Comparison of ENCODE assay signal across 18 mouse cellular contexts in the genomic region with DNA sequence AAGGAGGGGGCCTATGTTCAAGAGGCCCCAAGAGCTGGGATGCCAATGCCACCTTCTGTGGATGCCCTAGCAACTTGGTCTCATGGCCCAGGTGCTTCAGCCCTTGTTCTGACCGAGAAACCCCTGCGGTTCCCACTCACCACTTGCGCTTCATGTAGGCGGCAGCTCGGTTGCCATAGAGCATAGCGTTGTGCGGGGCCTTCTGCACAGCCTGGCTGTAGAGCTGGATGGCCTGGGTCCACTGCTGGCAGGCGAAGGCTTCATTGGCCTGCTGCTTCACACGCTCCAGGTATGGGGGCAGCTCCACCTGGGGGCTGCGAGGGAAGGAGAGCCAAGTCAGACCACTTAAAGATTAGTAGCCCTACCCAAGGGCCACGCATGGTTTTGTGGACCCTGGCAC. TPM values are rescaled to one million over a fixed set of nuclear protein-coding genes. Genes with fewer than 3 reads are reported as not detected.
DNase-seq lines count a peak whose midpoint lies in the region; ATAC-seq lines count a peak whose summit lies in the region.
"Had no signal": no experiment of that assay in that cellular context is flagged by ENCODE, and none has a peak within 500 bp of the region (broad histone marks: within the 10 kb centered on the region; RNA-seq: fewer than 3 reads in every experiment).

No protein-coding gene starts in this region.

- ATAC-seq in hindbrain, embryonic 13.5 days (ENCODE audit: low FRiP score), result no peak
- no peak for ATAC-seq in hindbrain, embryonic 11.5 days (ENCODE audit: low FRiP score)
- ATAC-seq in neural tube, embryonic 14.5 days (ENCODE audit: low read depth), result no peak
- ATAC-seq in neural tube, embryonic 15.5 days (ENCODE audit: low FRiP score), result no peak
- ATAC-seq: intestine, embryonic 15.5 days had no signal

- H3K4me2 ChIP-seq in hindbrain, embryonic 13.5 days, result no peak overlapping the region
- H3K4me2 ChIP-seq in hindbrain, embryonic 11.5 days (replicated peaks; ENCODE audit: low read depth, low read length), result no peak overlapping the region
- H3K4me2 ChIP-seq in neural tube, embryonic 14.5 days (ENCODE audit: low read depth, low read length), result no peak overlapping the region
- H3K4me2 ChIP-seq in neural tube, embryonic 15.5 days, result no peak overlapping the region
- H3K4me2 ChIP-seq: heart, embryonic 13.5 days; intestine, embryonic 15.5 days; lung, embryonic 15.5 days had no signal

- WGBS in hindbrain, embryonic 13.5 days, result 90% methylated on average over 11 of the region's 11 CpGs
- 92% methylated on average over 11 of the region's 11 CpGs for WGBS in hindbrain, embryonic 11.5 days
- 90% methylated on average over 11 of the region's 11 CpGs for WGBS in neural tube, embryonic 14.5 days
- WGBS in neural tube, embryonic 15.5 days, result 87% methylated on average over 11 of the region's 11 CpGs

- H3K9ac ChIP-seq in hindbrain, embryonic 13.5 days, result peak overlapping the region; percentile 36; the same call in 1 of the 2 replicates
- no peak overlapping the region for H3K9ac ChIP-seq in hindbrain, embryonic 11.5 days (ENCODE audit: low read depth, low read length)
- H3K9ac ChIP-seq in neural tube, embryonic 14.5 days (replicated peaks; ENCODE audit: low read depth, low read length), result no peak overlapping the region
- no peak overlapping the region for H3K9ac ChIP-seq in neural tube, embryonic 15.5 days (replicated peaks)
- H3K9ac ChIP-seq: intestine, embryonic 15.5 days; liver, embryonic 14.5 days; lung, embryonic 15.5 days had no signal

- H3K27ac ChIP-seq in hindbrain, embryonic 13.5 days, result peak overlapping the region; percentile 83
- H3K27ac ChIP-seq in hindbrain, embryonic 11.5 days (ENCODE audit: low read depth, low read length), result no peak overlapping the region
- H3K27ac ChIP-seq in neural tube, embryonic 14.5 days (ENCODE audit: low read depth, low read length), result 0 out of 2 replicates have a peak overlapping the region, but pooled peaks have one; percentile 22
- no peak overlapping the region for H3K27ac ChIP-seq in neural tube, embryonic 15.5 days (replicated peaks)
- H3K27ac ChIP-seq: heart, embryonic 13.5 days; intestine, embryonic 15.5 days; liver, embryonic 14.5 days; lung, embryonic 15.5 days had no signal

- H3K36me3 ChIP-seq in hindbrain, embryonic 13.5 days, result peaks cover 61% of the 10 kb centered on the region
- 0 out of 2 replicates have a peak, but pooled peaks cover 3% of the 10 kb centered on the region for H3K36me3 ChIP-seq in hindbrain, embryonic 11.5 days (ENCODE audit: control insufficient read depth, insufficient read depth, low read length)
- peaks cover 35% of the 10 kb centered on the region for H3K36me3 ChIP-seq in neural tube, embryonic 14.5 days (ENCODE audit: control insufficient read depth, insufficient read depth, low read length)
- H3K36me3 ChIP-seq in neural tube, embryonic 15.5 days, result peaks cover 34% of the 10 kb centered on the region

- no peaks in the 10 kb centered on the region for H3K27me3 ChIP-seq in hindbrain, embryonic 13.5 days
- no peaks in the 10 kb centered on the region for H3K27me3 ChIP-seq in hindbrain, embryonic 11.5 days (ENCODE audit: control insufficient read depth, insufficient read depth, low read length)
- H3K27me3 ChIP-seq in neural tube, embryonic 14.5 days (ENCODE audit: control insufficient read depth, insufficient read depth, low read length), result no peaks in the 10 kb centered on the region
- no peaks in the 10 kb centered on the region for H3K27me3 ChIP-seq in neural tube, embryonic 15.5 days (replicated peaks)
- H3K27me3 ChIP-seq: heart, embryonic 13.5 days; intestine, embryonic 15.5 days; lung, embryonic 15.5 days had no signal

- DNase-seq in cerebellum, adult 9-11 months, result peak; percentile 56
- DNase-seq in cerebellum, postnatal 4 days (ENCODE audit: low spot score in 2 of 2), result no peak
- DNase-seq in hindbrain, embryonic 11.5 days (ENCODE audit: low spot score), result no peak
- no peak for DNase-seq in Muller cell, postnatal 12 days (ENCODE audit: inconsistent ontology term)
- DNase-seq: adrenal gland, postnatal 25 days; heart, postnatal 36 days; kidney, adult 9 months; kidney, postnatal 36 days; lung, postnatal 4 days; thymus, postnatal 25 days had no signal

- no peak overlapping the region for H3K4me3 ChIP-seq in hindbrain, embryonic 13.5 days
- no peak overlapping the region for H3K4me3 ChIP-seq in hindbrain, embryonic 11.5 days (ENCODE audit: low read depth, low read length)
- H3K4me3 ChIP-seq in neural tube, embryonic 14.5 days (ENCODE audit: low read depth, low read length), result no peak overlapping the region
- no peak overlapping the region for H3K4me3 ChIP-seq in neural tube, embryonic 15.5 days (replicated peaks)
- H3K4me3 ChIP-seq: heart, embryonic 13.5 days; intestine, embryonic 15.5 days; lung, embryonic 15.5 days had no signal

- no peaks in the 10 kb centered on the region for H3K9me3 ChIP-seq in hindbrain, embryonic 13.5 days
- no peaks in the 10 kb centered on the region for H3K9me3 ChIP-seq in hindbrain, embryonic 11.5 days (ENCODE audit: control insufficient read depth, low read length)
- no peaks in the 10 kb centered on the region for H3K9me3 ChIP-seq in neural tube, embryonic 14.5 days (ENCODE audit: control insufficient read depth, low read length)
- no peaks in the 10 kb centered on the region for H3K9me3 ChIP-seq in neural tube, embryonic 15.5 days (replicated peaks)
- H3K9me3 ChIP-seq: G1E; heart, embryonic 13.5 days; intestine, embryonic 15.5 days; lung, embryonic 15.5 days had no signal

- peaks cover 39% of the 10 kb centered on the region for H3K4me1 ChIP-seq in hindbrain, embryonic 13.5 days (replicated peaks)
- H3K4me1 ChIP-seq in hindbrain, embryonic 11.5 days (replicated peaks; ENCODE audit: control insufficient read depth, insufficient read depth, low read length), result peaks cover 9% of the 10 kb centered on the region
- peaks cover 20% of the 10 kb centered on the region; the same call in 1 of the 2 replicates for H3K4me1 ChIP-seq in neural tube, embryonic 14.5 days (ENCODE audit: control insufficient read depth, insufficient read depth, low read length)
- H3K4me1 ChIP-seq in neural tube, embryonic 15.5 days, result peaks cover 26% of the 10 kb centered on the region

RNA-seq across cellular contexts. Expression of gene Tmem222, which starts 22.8 kb away (rescaled TPM):
- 101 and 102 TPM in 2 replicates for polyA plus RNA-seq in hindbrain, embryonic 13.5 days (2015; fragmentation: Nextera tagmentation; extraction: Ambion mirVana)
- polyA plus RNA-seq in hindbrain, embryonic 11.5 days (2014; fragmentation: Nextera tagmentation; extraction: Ambion mirVana), result 80.7 and 82.8 TPM in 2 replicates
- 114 and 118 TPM in 2 replicates for polyA plus RNA-seq in neural tube, embryonic 14.5 days (2014; fragmentation: Nextera tagmentation; extraction: Ambion mirVana)
- polyA plus RNA-seq in neural tube, embryonic 15.5 days (2015; fragmentation: Nextera tagmentation; extraction: Ambion mirVana), result 115 and 117 TPM in 2 replicates

RNA-seq across cellular contexts. Expression of gene Sytl1, which starts 37.5 kb away (rescaled TPM):
- polyA plus RNA-seq in hindbrain, embryonic 13.5 days (2015; fragmentation: Nextera tagmentation; extraction: Ambion mirVana), result 0.41 and 0.69 TPM in 2 replicates
- polyA plus RNA-seq in hindbrain, embryonic 11.5 days (2014; fragmentation: Nextera tagmentation; extraction: Ambion mirVana), result 0.59 and 1.2 TPM in 2 replicates
- polyA plus RNA-seq in neural tube, embryonic 14.5 days (2014; fragmentation: Nextera tagmentation; extraction: Ambion mirVana), result 0.12 and 0.21 TPM in 2 replicates
- 0.20 and 6.0 TPM in 2 replicates for polyA plus RNA-seq in neural tube, embryonic 15.5 days (2015; fragmentation: Nextera tagmentation; extraction: Ambion mirVana)

RNA-seq across cellular contexts. Expression of gene Wdtc1, which starts 52.9 kb away (rescaled TPM):
- polyA plus RNA-seq in hindbrain, embryonic 13.5 days (2015; fragmentation: Nextera tagmentation; extraction: Ambion mirVana), result 18.4 and 21.3 TPM in 2 replicates
- 21.6 and 23.4 TPM in 2 replicates for polyA plus RNA-seq in hindbrain, embryonic 11.5 days (2014; fragmentation: Nextera tagmentation; extraction: Ambion mirVana)
- polyA plus RNA-seq in neural tube, embryonic 14.5 days (2014; fragmentation: Nextera tagmentation; extraction: Ambion mirVana), result 22.3 and 24.5 TPM in 2 replicates
- 19.3 and 19.6 TPM in 2 replicates for polyA plus RNA-seq in neural tube, embryonic 15.5 days (2015; fragmentation: Nextera tagmentation; extraction: Ambion mirVana)

RNA-seq across cellular contexts. Expression of gene Map3k6, which starts 59.8 kb away (rescaled TPM):
- 1.9 and 2.0 TPM in 2 replicates for polyA plus RNA-seq in hindbrain, embryonic 13.5 days (2015; fragmentation: Nextera tagmentation; extraction: Ambion mirVana)
- polyA plus RNA-seq in hindbrain, embryonic 11.5 days (2014; fragmentation: Nextera tagmentation; extraction: Ambion mirVana), result 2.7 and 3.0 TPM in 2 replicates
- polyA plus RNA-seq in neural tube, embryonic 14.5 days (2014; fragmentation: Nextera tagmentation; extraction: Ambion mirVana), result 2.6 and 2.9 TPM in 2 replicates
- polyA plus RNA-seq in neural tube, embryonic 15.5 days (2015; fragmentation: Nextera tagmentation; extraction: Ambion mirVana), result 3.0 and 4.0 TPM in 2 replicates

Comparison
In these comparisons a context has a peak if more than half of its experiments do, and no peak if none do; other contexts are left out.
1. H3K27ac ChIP-seq: peak in hindbrain, embryonic 13.5 days (single experiment) and neural tube, embryonic 14.5 days (single experiment); none in hindbrain, embryonic 11.5 days (single experiment) and neural tube, embryonic 15.5 days (single experiment).